Mouse (Mus musculus) adrenal gland, adult (tissue): ENCODE data around the gene Golph3.
"Not testable (repeated sequence)": the region's sequence is repeated elsewhere in the genome, so short reads cannot be mapped to it uniquely, and the experiment has no call there.

ENCODE experiments used
- DNase-seq, 2 experiments: peaks; one replicate each; pipeline ENCODE4 v3.0.0; 2022 to 2023; ENCODE audit warnings: low spot score in 1 of 2; ENCODE audit not compliant: inconsistent age in 2 of 2

The Golph3 gene

DNA sequence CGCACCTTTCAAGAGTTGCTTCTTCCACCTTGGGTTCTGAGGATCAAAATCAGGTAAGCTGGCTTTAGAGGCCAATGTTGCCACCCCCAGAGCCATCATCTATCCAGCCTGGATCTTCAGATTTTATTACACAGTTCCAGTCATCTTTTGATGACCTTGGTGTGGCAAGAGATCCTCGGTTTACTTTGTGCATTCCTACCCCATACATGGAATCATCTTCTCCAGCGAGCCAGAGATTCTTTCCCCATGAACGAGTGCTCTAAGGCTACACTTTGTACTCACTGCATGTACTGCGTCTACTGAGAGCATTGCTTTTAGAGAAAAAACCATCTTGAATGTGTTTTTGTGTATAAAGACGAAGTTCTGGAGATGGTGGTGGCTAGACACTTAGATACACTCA is 34.0 kb downstream of the Golph3 start:
- no peak for DNase-seq

DNA sequence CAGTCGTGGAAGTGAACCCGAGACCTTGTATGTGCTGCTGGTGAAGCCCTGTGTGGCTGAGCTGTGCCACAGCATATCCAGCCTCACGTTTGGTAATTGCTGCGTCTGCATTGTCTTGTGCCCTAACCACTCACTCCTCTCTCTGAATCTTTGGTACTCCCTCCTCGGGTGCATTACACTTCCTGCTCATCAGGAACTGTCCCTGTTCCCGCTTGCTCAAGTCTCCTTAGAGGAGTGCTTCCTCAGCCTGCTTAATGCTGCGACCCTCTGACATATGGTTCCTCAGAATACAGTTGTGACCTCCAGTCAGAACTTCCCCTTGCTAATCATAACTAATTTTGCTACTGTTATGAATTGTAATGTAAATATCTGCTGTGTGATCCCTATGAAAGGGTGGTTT is 34.7 kb downstream of the Golph3 start:
- no peak for DNase-seq

DNA sequence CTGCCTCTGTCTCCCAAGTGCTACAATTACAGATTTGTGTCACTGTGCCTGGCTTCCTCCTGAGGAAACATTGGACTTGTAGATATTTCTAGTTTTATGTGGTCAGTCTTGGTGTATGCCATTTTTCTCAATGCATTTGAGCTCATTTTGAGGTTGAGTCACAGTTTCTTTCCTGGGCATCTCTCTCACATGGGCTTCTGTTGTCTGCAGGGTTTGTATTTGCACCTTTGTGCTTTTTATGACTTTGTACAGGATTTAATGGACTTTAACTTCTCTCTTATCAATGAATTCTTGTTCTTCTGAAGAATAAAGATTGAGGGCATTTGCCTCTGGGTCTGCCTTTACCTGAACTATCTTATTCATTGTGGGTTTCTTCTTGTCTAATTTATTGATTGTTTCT is 36.2 kb downstream of the Golph3 start:
- DNase-seq, result no peak

DNA sequence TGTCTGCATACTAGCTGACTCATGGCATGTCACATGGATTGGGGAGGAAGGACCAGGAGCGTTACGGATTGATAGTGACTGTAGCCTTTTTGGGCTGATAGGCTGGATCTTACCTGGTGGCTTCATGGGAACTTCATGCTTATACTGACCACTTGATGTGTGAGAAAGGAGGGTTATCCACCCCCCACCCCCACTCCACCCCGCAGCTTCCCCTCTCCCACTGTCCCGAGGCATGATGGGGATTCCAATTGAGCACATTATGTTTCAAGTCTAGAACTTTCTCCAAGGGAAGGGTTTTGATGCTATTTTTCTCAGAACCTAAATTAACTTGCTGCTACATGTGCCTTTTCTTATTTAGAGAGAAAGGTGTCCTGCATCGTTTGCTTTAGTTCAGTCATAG is 37.1 kb downstream of the Golph3 start:
- no peak for DNase-seq

GRCm38 (mm10) chr15:12360519-12361212 is 39.4 kb downstream of the Golph3 start:
- no peak for DNase-seq

DNA sequence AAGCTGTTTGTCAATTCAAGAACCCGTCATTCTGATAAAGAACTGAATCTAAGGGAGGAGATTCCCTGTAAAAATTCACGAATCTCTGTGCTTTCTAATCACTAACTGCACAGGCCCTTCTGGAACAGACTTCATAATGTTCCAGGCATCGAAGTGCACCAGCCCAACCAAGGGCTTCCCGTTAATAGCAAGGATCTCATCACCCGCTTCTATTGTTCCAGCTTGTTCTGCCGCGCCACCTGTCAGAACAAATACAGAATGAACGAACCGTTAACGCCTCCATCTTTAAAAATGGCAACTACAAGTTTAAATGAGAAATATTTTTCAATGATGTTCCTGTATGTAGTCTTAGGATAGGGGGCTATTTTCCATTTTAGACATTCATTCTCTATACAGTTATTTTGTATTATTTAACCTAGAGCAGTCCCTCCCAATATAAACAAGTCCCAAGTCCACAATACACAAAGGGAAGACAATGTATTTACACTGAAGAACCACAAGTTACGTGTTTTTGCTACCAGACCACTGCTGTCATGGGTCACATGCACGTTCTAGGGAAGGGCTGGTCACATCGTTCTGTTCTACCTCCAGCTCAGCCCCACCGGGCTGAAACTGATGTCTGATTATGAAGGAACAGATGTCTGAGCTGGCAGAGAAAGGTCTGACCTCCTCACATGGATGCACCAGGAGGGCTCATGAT is 40.9 kb downstream of the Golph3 start:
- DNase-seq, result no peak

DNA sequence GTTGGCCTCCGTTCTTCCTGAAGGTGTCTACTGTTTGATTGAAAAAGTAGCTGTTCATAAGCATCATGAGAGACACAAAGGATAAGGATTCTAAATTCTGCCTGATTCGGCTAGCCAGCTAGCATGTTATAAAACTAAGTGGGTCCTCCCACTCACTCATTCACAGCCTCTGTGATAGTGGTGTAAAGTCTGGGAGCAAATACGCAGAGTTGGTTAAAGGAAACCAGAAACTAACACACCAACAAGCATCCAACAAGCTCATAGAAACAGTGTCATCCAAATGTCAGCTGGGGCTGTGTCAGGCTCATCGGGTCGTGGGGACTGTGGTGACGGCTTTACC is 41.4 kb downstream of the Golph3 start:
- DNase-seq, result no peak

DNA sequence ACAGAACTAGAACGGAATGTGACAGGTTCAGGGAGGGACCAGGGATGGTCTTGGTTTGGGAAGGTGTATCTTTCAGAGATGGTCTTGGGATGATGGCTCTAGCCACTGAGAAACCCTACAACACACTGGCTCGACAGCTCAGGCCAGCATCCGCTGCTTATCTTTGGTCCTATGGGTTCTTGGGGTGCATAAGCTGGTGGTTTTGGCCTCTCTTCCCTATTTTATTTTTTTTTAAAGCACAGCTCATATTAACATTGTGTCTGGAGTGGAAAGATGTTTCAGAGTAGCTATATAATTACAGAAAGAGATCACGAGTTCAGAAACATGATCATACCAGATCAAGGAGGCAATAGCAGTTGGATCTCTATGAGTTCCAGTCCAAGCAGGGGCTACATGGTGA is 42.8 kb downstream of the Golph3 start:
- DNase-seq, result no peak

- no peak for DNase-seq
Measured at GRCm38 (mm10) chr15:12365416-12366071, 44.3 kb downstream of the Golph3 start.

GRCm38 (mm10) chr15:12366072-12366469 is 44.8 kb downstream of the Golph3 start:
- DNase-seq, result peak in 1 of 2 experiments; percentile 48

DNA sequence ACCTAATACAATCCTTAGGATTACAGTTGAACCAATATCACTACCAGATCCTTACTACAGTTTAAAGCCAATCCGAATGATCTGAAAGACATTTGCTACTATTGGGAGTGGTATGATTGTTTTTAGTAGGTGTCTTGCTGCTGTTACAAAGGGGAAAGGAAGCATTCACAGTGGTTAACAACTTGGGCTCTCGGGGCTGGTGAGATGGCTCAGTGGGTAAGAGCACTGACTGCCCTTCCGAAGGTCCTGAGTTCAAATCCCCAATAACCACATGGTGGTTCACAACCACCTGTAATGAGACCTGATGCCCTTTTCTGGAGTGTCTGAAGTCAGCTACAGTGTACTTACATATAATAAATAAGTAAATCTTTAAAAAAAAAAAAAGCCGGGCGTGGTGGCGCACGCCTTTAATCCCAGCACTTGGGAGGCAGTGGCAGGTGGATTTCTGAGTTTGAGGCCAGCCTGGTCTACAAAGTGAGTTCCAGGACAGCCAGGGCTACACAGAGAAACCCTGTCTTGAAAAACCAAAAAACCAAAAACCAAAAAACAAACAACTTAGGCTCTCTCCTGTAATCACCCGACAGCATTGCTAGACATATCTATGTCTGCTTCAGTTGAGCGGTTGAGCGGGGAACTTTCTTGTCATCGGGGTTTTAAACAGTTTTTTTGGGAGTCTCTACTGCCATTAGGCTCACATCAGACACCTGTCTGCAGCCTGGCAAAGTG is 45.5 kb downstream of the Golph3 start:
- DNase-seq, result not testable (repeated sequence)

- peak; percentile 40 to 65 for DNase-seq
Measured at GRCm38 (mm10) chr15:12367306-12368080, 46.2 kb downstream of the Golph3 start.

- DNase-seq, result no peak
Measured at GRCm38 (mm10) chr15:12368357-12368756, 47.1 kb downstream of the Golph3 start.

DNA sequence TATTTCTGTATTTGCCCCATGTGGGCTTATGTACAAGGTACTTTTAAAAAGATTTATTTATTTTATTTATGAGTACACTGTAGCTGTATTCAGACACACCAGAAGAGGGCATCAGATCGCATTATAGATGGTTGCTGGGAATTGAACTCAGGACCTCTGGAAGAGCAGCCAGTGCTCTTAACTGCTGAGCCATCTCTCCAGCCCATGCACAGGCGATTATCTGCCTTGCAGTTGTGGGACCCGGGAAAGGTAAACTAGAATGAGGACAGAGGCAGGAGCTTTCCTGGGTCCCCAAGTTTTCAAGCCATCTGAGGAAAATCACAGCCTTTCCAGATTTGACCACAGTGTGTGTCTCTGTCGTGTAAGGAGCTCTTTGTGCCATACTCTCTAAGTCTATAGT is 47.6 kb downstream of the Golph3 start:
- DNase-seq, result no peak

- DNase-seq, result no peak
Measured at GRCm38 (mm10) chr15:12370096-12370495, 48.8 kb downstream of the Golph3 start.

DNA sequence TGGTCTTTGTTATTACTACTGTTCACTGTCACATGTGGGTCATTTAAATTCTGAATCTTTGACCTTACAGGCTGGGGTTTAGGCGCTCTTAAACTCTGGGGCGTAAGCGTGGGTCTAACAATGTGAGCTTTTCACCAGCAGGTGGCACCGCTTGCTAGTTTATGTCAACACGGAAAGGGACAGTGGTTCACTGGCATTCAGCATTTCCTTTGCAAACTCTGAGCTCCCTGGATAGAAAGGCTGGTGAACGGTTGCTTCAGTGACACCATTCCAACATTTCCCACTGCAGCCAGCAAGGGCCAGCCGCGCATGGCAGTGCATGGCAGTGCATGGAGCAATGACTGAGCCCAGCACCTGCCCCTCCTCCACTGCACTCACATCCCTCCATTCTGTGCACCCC is 49.9 kb downstream of the Golph3 start:
- DNase-seq, result peak; percentile 63 to 87

GRCm38 (mm10) chr15:12373496-12373895 is 52.2 kb downstream of the Golph3 start:
- no peak for DNase-seq

- DNase-seq, result no peak
Measured at GRCm38 (mm10) chr15:12373918-12374317, 52.7 kb downstream of the Golph3 start.

DNA sequence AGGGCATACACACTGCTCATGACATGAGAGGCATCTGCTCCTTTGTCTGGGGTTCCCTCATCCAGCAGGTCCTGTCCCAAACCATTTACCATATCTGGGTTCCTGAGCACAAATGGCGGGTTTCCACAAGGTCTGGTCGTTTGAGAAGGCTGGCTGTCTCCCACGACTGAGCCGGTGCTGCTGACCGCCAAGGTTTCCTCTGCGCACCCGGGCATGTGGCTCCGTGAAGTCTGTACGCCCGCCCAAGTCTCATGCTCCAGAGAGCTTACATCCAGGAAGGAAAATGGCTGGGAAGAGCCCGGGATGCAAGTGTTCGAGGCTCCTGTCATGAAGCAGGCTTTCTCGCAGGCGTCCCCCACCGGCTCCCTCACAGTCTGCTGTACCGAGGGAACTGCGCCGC is 53.7 kb downstream of the Golph3 start:
- DNase-seq, result no peak

GRCm38 (mm10) chr15:12375641-12376311 is 54.5 kb downstream of the Golph3 start:
- peak; percentile 84 to 93 for DNase-seq
